Mouse (Mus musculus) embryo, embryonic 11.5 days (tissue): ENCODE measurements around the gene Zfp668.
A peak's percentile ranks its signal among the peaks of the same experiment; 100 is the strongest.
"Not testable (repeated sequence)": the region's sequence is repeated elsewhere in the genome, so short reads cannot be mapped to it uniquely, and the experiment has no call there.

Experiments
- DNase-seq: peaks from one replicate; pipeline ENCODE4 v3.0.0-alpha.2; 2012; ENCODE audit warnings: low read depth, low spot score

Gene Zfp668

GRCm38 (mm10) chr7:127876467-127877348 is at the start of gene Zfp668:
Zfp668 (minus strand) TSS chr7:127876828.
- peak; percentile 89 for DNase-seq

- no peak for DNase-seq
Measured at GRCm38 (mm10) chr7:127926066-127926465, 49.4 kb upstream of the Zfp668 start.

DNA sequence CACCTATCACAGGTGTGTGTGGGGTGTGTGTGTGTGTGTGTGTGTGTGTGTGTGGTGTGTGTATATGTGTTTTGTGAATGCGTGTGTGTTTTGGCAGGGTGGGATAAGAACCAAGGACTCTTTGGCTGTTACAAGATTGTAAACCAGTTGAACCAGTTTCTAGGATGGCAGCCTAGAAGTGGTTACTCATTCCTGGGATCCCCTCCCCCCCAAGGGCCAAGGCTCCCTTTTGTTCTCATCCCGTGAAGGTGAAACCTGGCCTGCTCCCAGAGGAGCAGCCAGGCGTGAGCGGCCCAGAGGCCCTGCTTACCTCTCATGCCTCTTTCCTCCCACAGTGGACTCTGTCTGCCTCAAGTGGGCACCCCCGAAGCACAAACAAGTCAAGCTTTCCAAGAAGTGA is 48.6 kb upstream of the Zfp668 start:
- no peak for DNase-seq

DNA sequence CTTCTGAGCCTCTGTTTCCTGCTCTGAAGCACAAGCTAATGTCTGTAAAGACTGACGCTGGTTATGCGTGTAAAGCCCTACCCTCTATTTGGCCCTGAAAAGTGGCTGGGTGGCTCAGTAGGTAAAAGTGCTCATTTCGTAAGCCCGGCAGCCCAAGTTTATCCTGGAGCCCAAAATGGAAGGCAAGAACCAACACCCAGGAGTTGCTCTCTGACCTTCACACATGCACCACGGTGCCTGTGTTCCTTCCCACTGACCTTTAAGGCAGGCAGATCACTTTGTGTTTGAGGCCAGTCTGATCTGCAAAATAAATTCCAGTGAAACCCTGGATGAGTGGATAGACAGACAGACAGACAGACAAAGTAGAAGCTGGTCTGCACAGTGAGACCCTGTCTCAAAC is 47.1 kb upstream of the Zfp668 start:
- DNase-seq: no peak

DNA sequence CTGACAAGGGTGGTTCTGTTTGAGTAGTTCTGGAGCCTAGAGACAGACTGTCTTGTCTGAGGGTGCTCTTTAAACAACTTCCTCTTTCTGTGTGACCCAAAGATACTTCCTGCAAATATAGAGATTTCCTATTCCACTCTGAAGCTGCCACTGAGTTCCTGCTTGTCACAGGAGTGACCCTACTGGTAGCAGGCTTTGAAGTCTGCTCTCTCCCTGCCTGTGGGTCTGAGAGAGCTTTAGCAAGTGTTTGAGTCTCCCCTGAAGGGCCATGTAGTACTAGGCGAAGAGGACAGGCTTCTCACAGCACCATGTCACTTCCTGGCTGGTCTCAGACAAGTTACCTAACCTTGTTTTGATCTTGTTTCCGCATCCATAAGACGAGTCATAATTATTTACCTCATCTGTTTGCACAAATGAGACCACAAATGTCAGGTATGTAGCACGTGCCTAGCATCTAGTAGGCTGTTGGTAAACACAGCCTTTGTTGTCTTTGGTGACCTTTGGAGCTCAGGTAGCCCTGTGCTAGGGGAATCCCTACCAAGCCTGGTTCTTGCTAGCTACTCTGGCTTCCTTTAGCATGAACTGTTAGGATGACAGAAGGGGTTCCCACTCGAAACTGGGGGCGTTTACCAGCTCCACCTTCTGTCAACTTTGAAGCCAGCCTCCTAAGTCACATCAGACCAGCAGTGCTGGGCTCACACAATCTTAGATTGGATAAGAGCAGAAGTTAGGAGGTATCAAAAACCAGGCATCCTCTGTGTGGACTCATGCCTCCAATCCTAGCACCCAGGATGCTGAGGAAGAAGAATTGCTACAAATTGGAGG is 46.0 kb upstream of the Zfp668 start:
- no peak for DNase-seq

DNA sequence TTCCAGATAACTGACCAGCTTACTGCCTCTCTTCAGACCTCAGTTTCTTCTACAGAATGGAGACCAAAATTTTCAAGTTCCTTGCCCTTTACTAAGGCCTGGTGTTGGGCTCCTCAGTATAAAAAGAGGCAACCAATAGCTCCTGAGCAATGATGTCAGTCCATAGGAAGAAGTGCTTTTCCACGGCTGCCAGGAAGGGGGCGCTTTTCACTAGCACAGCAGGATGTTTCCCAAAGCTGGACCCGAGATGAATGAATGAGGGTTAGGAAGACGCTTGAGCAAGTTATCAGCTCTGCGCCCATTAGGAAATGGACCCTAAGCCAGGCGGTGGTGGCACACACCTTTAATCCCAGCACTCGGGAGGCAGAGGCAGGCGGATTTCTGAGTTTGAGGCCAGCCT is 44.9 kb upstream of the Zfp668 start:
- no peak for DNase-seq

- DNase-seq: no peak
Measured at GRCm38 (mm10) chr7:127919290-127919689, 42.7 kb upstream of the Zfp668 start.

DNA sequence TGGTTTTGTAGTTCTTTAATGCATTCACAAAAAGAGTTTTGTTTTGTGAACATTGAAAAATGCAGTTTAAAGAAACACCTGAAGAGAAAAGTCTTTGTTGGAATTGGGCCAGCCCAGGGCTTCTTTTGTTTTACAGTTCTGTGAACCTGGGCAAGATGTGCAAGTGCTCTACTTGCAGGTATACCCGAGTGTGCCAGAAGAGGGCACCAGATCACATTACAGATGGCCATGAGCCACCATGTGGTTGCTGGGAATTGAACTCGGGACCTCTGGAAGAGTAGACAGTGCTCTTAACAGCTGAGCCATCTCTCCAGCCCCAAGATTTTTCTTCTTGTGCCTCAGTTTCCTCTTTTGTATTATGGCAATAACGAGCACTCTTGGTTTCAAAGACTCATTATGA is 41.6 kb upstream of the Zfp668 start:
- no peak for DNase-seq

DNA sequence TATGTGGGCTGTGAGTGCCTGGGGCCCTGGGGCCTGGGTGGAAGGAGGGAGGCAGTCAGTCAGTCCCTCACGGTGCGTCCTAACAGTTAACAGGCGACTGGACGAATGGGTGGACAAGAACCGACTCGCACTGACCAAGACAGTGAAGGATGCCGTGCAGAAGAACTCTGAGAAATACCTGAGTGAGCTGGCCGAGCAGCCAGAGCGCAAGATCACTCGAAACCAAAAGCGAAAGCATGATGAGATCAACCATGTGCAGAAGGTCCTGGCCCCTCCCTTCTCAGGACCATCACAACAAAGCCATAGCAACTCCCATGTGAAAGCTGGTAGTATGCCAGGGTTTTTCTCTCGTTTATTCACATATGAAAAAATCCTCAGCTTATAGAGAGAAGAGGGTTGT is 38.7 kb upstream of the Zfp668 start:
- DNase-seq: no peak

DNA sequence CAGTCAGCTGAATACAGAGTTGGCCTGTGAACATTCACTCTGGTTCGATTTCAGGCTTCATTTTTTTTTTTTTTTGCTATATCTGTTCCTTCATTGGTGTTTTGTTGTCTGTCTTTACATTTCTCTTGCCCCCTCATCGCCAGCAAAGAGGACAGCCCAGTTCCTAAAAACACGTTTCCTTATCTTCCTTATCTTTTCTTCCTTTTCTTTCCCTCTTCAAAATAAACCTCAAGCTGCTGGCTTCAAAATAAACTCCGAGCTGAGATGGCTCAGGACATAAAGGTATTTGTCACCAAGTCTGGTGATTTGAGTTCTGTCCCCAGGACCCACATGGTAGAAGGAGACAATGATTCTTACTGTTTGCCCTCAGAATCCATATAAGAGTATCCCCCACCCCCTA is 36.3 kb upstream of the Zfp668 start:
- no peak for DNase-seq

GRCm38 (mm10) chr7:127912190-127912871 is 35.7 kb upstream of the Zfp668 start, which contains the start of gene Kat8:
Kat8 (plus strand) TSS chr7:127912516.
- DNase-seq: peak; percentile 84

GRCm38 (mm10) chr7:127908656-127909055 is 32.0 kb upstream of the Zfp668 start:
- no peak for DNase-seq

DNA sequence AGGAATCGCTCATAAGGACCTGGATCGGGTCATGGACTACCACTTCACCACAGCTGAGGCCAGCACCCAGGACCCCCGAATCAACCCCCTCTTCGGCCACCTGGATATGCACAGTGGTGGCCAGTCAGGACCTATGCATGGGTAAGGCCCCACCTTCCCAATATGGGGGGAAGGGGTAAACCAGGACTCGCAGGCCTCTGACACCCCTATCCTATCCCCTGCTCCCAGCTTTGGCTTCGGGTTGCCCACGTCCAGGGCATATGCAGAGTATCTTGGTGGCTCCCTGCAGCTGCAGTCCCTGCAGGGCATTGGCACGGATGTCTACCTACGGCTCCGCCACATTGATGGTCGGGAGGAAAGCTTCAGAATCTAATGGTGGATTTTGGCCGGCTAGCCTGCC is 31.3 kb upstream of the Zfp668 start:
- DNase-seq: no peak

GRCm38 (mm10) chr7:127903971-127904796 is 27.6 kb upstream of the Zfp668 start, which contains the start of gene Bckdk:
Bckdk (plus strand) TSS chr7:127904082.
- DNase-seq: peak; percentile 67

GRCm38 (mm10) chr7:127901772-127902171 is 25.1 kb upstream of the Zfp668 start:
- no peak for DNase-seq

GRCm38 (mm10) chr7:127899997-127900396 is 23.4 kb upstream of the Zfp668 start:
- DNase-seq: no peak

DNA sequence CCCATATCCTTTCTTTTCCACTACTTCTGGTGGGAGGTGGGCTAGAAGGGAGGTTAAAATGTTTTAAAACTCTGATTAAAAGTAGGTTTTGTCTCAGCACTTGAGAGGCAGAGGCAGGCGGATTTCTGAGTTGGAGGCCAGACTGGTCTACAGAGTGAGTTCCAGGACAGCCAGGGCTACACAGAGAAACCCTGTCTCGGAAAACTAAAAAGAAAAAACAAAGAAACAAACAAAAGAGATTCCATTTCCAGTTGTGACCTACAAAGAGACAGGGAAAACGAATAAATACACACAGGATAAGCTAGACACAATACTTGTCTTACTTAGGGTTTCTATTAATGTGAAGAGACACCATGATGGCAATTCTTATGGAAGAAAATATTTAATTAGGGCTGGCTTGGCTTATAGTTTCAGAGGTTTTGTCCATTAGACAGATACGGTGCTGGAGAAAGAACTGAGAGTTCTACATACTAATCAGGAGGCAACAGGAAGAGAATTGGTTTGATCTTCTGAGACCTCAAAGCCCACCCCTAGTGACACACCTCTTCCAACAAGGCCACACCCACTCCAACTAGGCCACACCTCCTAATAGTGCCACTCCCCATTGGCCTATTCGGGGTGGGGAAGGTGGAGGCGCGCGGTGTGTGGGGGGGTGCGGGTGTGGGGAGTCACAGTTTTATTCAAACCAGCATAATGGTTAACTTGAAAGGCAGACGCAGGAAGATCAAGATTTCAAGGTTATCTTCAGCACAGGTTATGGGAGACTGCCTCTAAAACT is 21.7 kb upstream of the Zfp668 start:
- no peak for DNase-seq

DNA sequence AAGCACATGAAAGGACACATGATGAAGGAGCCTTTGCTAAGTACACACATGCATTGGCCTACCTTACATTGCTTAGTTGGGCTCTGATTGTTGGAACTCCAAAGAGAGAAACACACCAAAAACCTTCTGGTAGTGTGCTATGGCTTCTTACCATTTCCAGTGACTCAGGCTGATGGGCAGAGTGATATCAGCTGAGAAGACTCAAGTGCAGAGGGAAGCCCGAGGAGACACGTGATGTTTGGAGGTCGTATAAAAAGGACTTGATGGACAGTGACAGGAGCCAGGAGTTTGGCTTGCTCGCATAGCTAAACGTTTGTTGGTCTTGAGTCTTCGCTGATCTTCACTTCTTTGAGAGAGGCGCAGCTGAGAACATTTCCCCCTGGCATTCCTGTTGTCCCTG is 20.9 kb upstream of the Zfp668 start:
- DNase-seq: no peak

- no peak for DNase-seq
Measured at GRCm38 (mm10) chr7:127896384-127896783, 19.8 kb upstream of the Zfp668 start.

DNA sequence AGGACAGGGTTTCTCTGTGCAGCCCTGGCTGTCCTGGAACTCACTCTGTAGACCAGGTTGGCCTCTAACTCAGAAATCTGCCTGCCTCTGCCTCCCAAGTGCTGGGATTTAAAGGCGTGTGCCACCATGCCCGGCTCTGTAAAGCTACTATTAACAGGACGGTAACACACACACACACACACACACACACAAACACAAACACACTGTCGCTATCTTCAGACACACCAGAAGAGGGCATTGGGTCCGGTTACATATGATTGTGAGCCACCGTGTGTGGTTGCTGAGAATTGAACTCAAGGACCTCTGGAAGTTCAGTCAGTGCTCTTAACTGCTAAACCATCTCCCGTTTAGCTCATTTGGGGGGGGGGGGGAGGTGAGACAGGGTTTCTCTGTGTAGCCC is 19.3 kb upstream of the Zfp668 start:
- not testable (repeated sequence) for DNase-seq
